Mouse (Mus musculus): ENCODE measurements at regions not wholly inside any gene's neighbourhood (a gene's known extent, or its start where the extent isn't known, plus 50 kb on each side); places are given as distances from the start of the nearest gene placed in this dataset.
"Not testable (repeated sequence)": the region's sequence is repeated elsewhere in the genome, so short reads cannot be mapped to it uniquely, and the experiment has no call there.

GRCm38 (mm10) chr6:37744679-37745078, 125.9 kb upstream of the Trim24 start:
- H3K27ac ChIP-seq, result no peak overlapping the region
- H3K9ac ChIP-seq (replicated peaks; ENCODE audit: low read length), result no peak overlapping the region
- WGBS, result 80% methylated on average over 4 of the region's 4 CpGs
- DNase-seq (ENCODE audit: low spot score) (no peak), ATAC-seq (no peak)
- H3K4me1 ChIP-seq (ENCODE audit: insufficient read depth, low read length), result no peaks in the 10 kb centered on the region
- H3K36me3 ChIP-seq (ENCODE audit: insufficient read depth, low read length), result no peaks in the 10 kb centered on the region
- TF ChIP-seq CTCF (IDR thresholded peaks at IDR 0.05; ENCODE audit: low read depth), result peak; percentile 45
- no peak overlapping the region for H3K4me2 ChIP-seq (ENCODE audit: low read depth, low read length)
- no peaks in the 10 kb centered on the region for H3K27me3 ChIP-seq (ENCODE audit: insufficient read depth, low read length)
- no peak overlapping the region for H3K4me3 ChIP-seq (ENCODE audit: low read length)
- no peaks in the 10 kb centered on the region for H3K9me3 ChIP-seq (ENCODE audit: low read length)

- Histone ChIP-seq H3K9me3 (ENCODE audit: low read length) (no peaks in the 10 kb centered on the region), H3K36me3 (ENCODE audit: insufficient read depth, low read length) (no peaks in the 10 kb centered on the region), H3K4me1 (ENCODE audit: insufficient read depth, low read length) (no peaks in the 10 kb centered on the region), H3K9ac (replicated peaks; ENCODE audit: low read length) (no peak overlapping the region), H3K4me2 (ENCODE audit: low read depth, low read length) (no peak overlapping the region), H3K27ac (no peak overlapping the region), H3K4me3 (ENCODE audit: low read length) (no peak overlapping the region), H3K27me3 (ENCODE audit: insufficient read depth, low read length) (no peaks in the 10 kb centered on the region)
- TF ChIP-seq CTCF (IDR thresholded peaks at IDR 0.05; ENCODE audit: low read depth), result no peak
- no peak for ATAC-seq
- WGBS, result 94% methylated on average over 11 of the region's 11 CpGs
- no peak for DNase-seq (ENCODE audit: low spot score)
Observed at GRCm38 (mm10) chr6:37745393-37746100, 125.1 kb upstream of the Trim24 start.

- H3K9me3 ChIP-seq (ENCODE audit: low read length); H3K4me2 ChIP-seq (ENCODE audit: low read depth, low read length); H3K4me1 ChIP-seq (ENCODE audit: insufficient read depth, low read length); DNase-seq (ENCODE audit: low spot score); H3K4me3 ChIP-seq (ENCODE audit: low read length); H3K9ac ChIP-seq (replicated peaks; ENCODE audit: low read length); ATAC-seq; H3K36me3 ChIP-seq (ENCODE audit: insufficient read depth, low read length); H3K27ac ChIP-seq; H3K27me3 ChIP-seq (ENCODE audit: insufficient read depth, low read length): not testable (repeated sequence)
- WGBS, result 85% methylated on average over 4 of the region's 4 CpGs
Observed at GRCm38 (mm10) chr6:37747793-37748192, 122.8 kb upstream of the Trim24 start.

GRCm38 (mm10) chr6:37748296-37748980, 122.2 kb upstream of the Trim24 start:
- ATAC-seq, result no peak
- Histone ChIP-seq H3K27me3 (ENCODE audit: insufficient read depth, low read length) (no peaks in the 10 kb centered on the region), H3K4me2 (ENCODE audit: low read depth, low read length) (no peak overlapping the region), H3K36me3 (ENCODE audit: insufficient read depth, low read length) (no peaks in the 10 kb centered on the region), H3K27ac (no peak overlapping the region), H3K4me3 (ENCODE audit: low read length) (no peak overlapping the region), H3K9ac (replicated peaks; ENCODE audit: low read length) (no peak overlapping the region), H3K9me3 (ENCODE audit: low read length) (no peaks in the 10 kb centered on the region), H3K4me1 (ENCODE audit: insufficient read depth, low read length) (no peaks in the 10 kb centered on the region)
- WGBS, result 66% methylated on average over 8 of the region's 8 CpGs
- no peak for TF ChIP-seq CTCF (IDR thresholded peaks at IDR 0.05; ENCODE audit: low read depth)
- no peak for DNase-seq (ENCODE audit: low spot score)

GRCm38 (mm10) chr6:37749016-37749415, 121.6 kb upstream of the Trim24 start:
- Histone ChIP-seq H3K9me3 (ENCODE audit: low read length) (no peaks in the 10 kb centered on the region), H3K9ac (replicated peaks; ENCODE audit: low read length) (no peak overlapping the region), H3K36me3 (ENCODE audit: insufficient read depth, low read length) (no peaks in the 10 kb centered on the region), H3K27me3 (ENCODE audit: insufficient read depth, low read length) (no peaks in the 10 kb centered on the region), H3K4me3 (ENCODE audit: low read length) (no peak overlapping the region), H3K27ac (no peak overlapping the region), H3K4me2 (ENCODE audit: low read depth, low read length) (no peak overlapping the region), H3K4me1 (ENCODE audit: insufficient read depth, low read length) (no peaks in the 10 kb centered on the region)
- no peak for ATAC-seq
- DNase-seq (ENCODE audit: low spot score), result no peak
- WGBS, result 91% methylated on average over 5 of the region's 5 CpGs
- no peak for TF ChIP-seq CTCF (IDR thresholded peaks at IDR 0.05; ENCODE audit: low read depth)

GRCm38 (mm10) chr6:37750271-37750670, 120.3 kb upstream of the Trim24 start:
- Histone ChIP-seq H3K9ac (replicated peaks; ENCODE audit: low read length) (no peak overlapping the region), H3K27me3 (ENCODE audit: insufficient read depth, low read length) (no peaks in the 10 kb centered on the region), H3K36me3 (ENCODE audit: insufficient read depth, low read length) (no peaks in the 10 kb centered on the region), H3K4me3 (ENCODE audit: low read length) (no peak overlapping the region), H3K9me3 (ENCODE audit: low read length) (no peaks in the 10 kb centered on the region), H3K4me1 (ENCODE audit: insufficient read depth, low read length) (no peaks in the 10 kb centered on the region), H3K4me2 (ENCODE audit: low read depth, low read length) (no peak overlapping the region), H3K27ac (no peak overlapping the region)
- 92% methylated on average over 3 of the region's 3 CpGs for WGBS
- no peak for TF ChIP-seq CTCF (IDR thresholded peaks at IDR 0.05; ENCODE audit: low read depth)
- DNase-seq (ENCODE audit: low spot score) (no peak), ATAC-seq (no peak)

- H3K4me1 ChIP-seq (ENCODE audit: insufficient read depth, low read length), result no peaks in the 10 kb centered on the region
- H3K4me2 ChIP-seq (ENCODE audit: low read depth, low read length), result no peak overlapping the region
- no peaks in the 10 kb centered on the region for H3K9me3 ChIP-seq (ENCODE audit: low read length)
- ATAC-seq (no peak), DNase-seq (ENCODE audit: low spot score) (no peak)
- no peak overlapping the region for H3K4me3 ChIP-seq (ENCODE audit: low read length)
- H3K9ac ChIP-seq (replicated peaks; ENCODE audit: low read length), result no peak overlapping the region
- H3K27ac ChIP-seq, result no peak overlapping the region
- no peaks in the 10 kb centered on the region for H3K36me3 ChIP-seq (ENCODE audit: insufficient read depth, low read length)
- TF ChIP-seq CTCF (IDR thresholded peaks at IDR 0.05; ENCODE audit: low read depth), result no peak
- no peaks in the 10 kb centered on the region for H3K27me3 ChIP-seq (ENCODE audit: insufficient read depth, low read length)
Observed at GRCm38 (mm10) chr6:37751701-37752100, 118.9 kb upstream of the Trim24 start.

- not testable (repeated sequence) for H3K4me2 ChIP-seq (ENCODE audit: low read depth, low read length); H3K27ac ChIP-seq; DNase-seq (ENCODE audit: low spot score); H3K27me3 ChIP-seq (ENCODE audit: insufficient read depth, low read length); H3K4me3 ChIP-seq (ENCODE audit: low read length); H3K36me3 ChIP-seq (ENCODE audit: insufficient read depth, low read length); H3K9me3 ChIP-seq (ENCODE audit: low read length); ATAC-seq; H3K4me1 ChIP-seq (ENCODE audit: insufficient read depth, low read length); H3K9ac ChIP-seq (replicated peaks; ENCODE audit: low read length)
- WGBS, result 95% methylated on average over 3 of the region's 5 CpGs
Observed at GRCm38 (mm10) chr6:37761003-37761402, 109.6 kb upstream of the Trim24 start.
